Mouse (Mus musculus): ENCODE measurements around the gene Adamtsl1. TPM values are rescaled to one million over a fixed set of nuclear protein-coding genes. Genes with fewer than 3 reads are reported as not detected.

Gene Adamtsl1
- polyA plus RNA-seq, 1 experiment from 2014 or later = 11.5 TPM

GRCm38 (mm10) chr4:86406501-86407199, 892.7 kb downstream of the Adamtsl1 start:
- ATAC-seq (ENCODE audit: low FRiP score) = no peak
- H3K27ac ChIP-seq = no peak overlapping the region
- WGBS = 71% methylated on average over 7 of the region's 7 CpGs
- no peaks in the 10 kb centered on the region for H3K27me3 ChIP-seq (ENCODE audit: control insufficient read depth, insufficient read depth, low read length)
- H3K9ac ChIP-seq = no peak overlapping the region
- no peak overlapping the region for H3K4me2 ChIP-seq (replicated peaks)
- H3K9me3 ChIP-seq (ENCODE audit: control insufficient read depth, low read length) = no peaks in the 10 kb centered on the region
- H3K4me3 ChIP-seq (replicated peaks; ENCODE audit: low read length) = no peak overlapping the region
- H3K4me1 ChIP-seq (replicated peaks; ENCODE audit: control insufficient read depth, insufficient read depth, low read length) = no peaks in the 10 kb centered on the region
- DNase-seq (ENCODE audit: low spot score) = no peak
- H3K36me3 ChIP-seq (replicated peaks; ENCODE audit: control insufficient read depth, insufficient read depth) = no peaks in the 10 kb centered on the region

GRCm38 (mm10) chr4:86407200-86407527, 893.2 kb downstream of the Adamtsl1 start:
- ATAC-seq (ENCODE audit: low FRiP score) = no peak
- no peaks in the 10 kb centered on the region for H3K4me1 ChIP-seq (replicated peaks; ENCODE audit: control insufficient read depth, insufficient read depth, low read length)
- WGBS = 81% methylated on average over 3 of the region's 3 CpGs

GRCm38 (mm10) chr4:86408421-86408820, 894.4 kb downstream of the Adamtsl1 start:
- Histone ChIP-seq H3K27ac (no peak overlapping the region), H3K36me3 (replicated peaks; ENCODE audit: control insufficient read depth, insufficient read depth) (no peaks in the 10 kb centered on the region), H3K4me2 (replicated peaks) (no peak overlapping the region), H3K4me1 (replicated peaks; ENCODE audit: control insufficient read depth, insufficient read depth, low read length) (peaks cover 1% of the 10 kb centered on the region; the same call in 1 of the 2 replicates), H3K4me3 (replicated peaks; ENCODE audit: low read length) (no peak overlapping the region), H3K9ac (no peak overlapping the region), H3K27me3 (ENCODE audit: control insufficient read depth, insufficient read depth, low read length) (no peaks in the 10 kb centered on the region), H3K9me3 (ENCODE audit: control insufficient read depth, low read length) (no peaks in the 10 kb centered on the region)
- WGBS = 84% methylated on average over 9 of the region's 9 CpGs
- DNase-seq (ENCODE audit: low spot score) (no peak), ATAC-seq (ENCODE audit: low FRiP score) (no peak)

More at GRCm38 (mm10) chr4:86407200-86407527, 893.2 kb downstream of the Adamtsl1 start:
- no peaks in the 10 kb centered on the region for H3K9me3 ChIP-seq (ENCODE audit: control insufficient read depth, low read length)
- no peak overlapping the region for H3K27ac ChIP-seq
- no peak for DNase-seq (ENCODE audit: low spot score)
- no peak overlapping the region for H3K9ac ChIP-seq
- H3K36me3 ChIP-seq (replicated peaks; ENCODE audit: control insufficient read depth, insufficient read depth) = no peaks in the 10 kb centered on the region
- no peaks in the 10 kb centered on the region for H3K27me3 ChIP-seq (ENCODE audit: control insufficient read depth, insufficient read depth, low read length)
- H3K4me3 ChIP-seq (replicated peaks; ENCODE audit: low read length) = no peak overlapping the region
- H3K4me2 ChIP-seq (replicated peaks) = no peak overlapping the region

- DNase-seq (ENCODE audit: low spot score) = no peak
- peaks cover 4% of the 10 kb centered on the region; the same call in 1 of the 2 replicates for H3K4me1 ChIP-seq (replicated peaks; ENCODE audit: control insufficient read depth, insufficient read depth, low read length)
- H3K27me3 ChIP-seq (ENCODE audit: control insufficient read depth, insufficient read depth, low read length) = no peaks in the 10 kb centered on the region
- 98% methylated on average over 3 of the region's 3 CpGs for WGBS
- no peak overlapping the region for H3K9ac ChIP-seq
- H3K9me3 ChIP-seq (ENCODE audit: control insufficient read depth, low read length) = no peaks in the 10 kb centered on the region
- H3K4me3 ChIP-seq (replicated peaks; ENCODE audit: low read length) = no peak overlapping the region
- H3K36me3 ChIP-seq (replicated peaks; ENCODE audit: control insufficient read depth, insufficient read depth) = no peaks in the 10 kb centered on the region
- no peak overlapping the region for H3K4me2 ChIP-seq (replicated peaks)
- no peak overlapping the region for H3K27ac ChIP-seq
- no peak for ATAC-seq (ENCODE audit: low FRiP score)
These were observed 897.0 kb downstream of the Adamtsl1 start for GRCm38 (mm10) chr4:86410946-86411345.

GRCm38 (mm10) chr4:86413388-86413787, 899.4 kb downstream of the Adamtsl1 start:
- H3K36me3 ChIP-seq (replicated peaks; ENCODE audit: control insufficient read depth, insufficient read depth) = no peaks in the 10 kb centered on the region
- no peaks in the 10 kb centered on the region for H3K9me3 ChIP-seq (ENCODE audit: control insufficient read depth, low read length)
- no peak for ATAC-seq (ENCODE audit: low FRiP score)
- no peaks in the 10 kb centered on the region for H3K27me3 ChIP-seq (ENCODE audit: control insufficient read depth, insufficient read depth, low read length)
- no peak overlapping the region for H3K4me2 ChIP-seq (replicated peaks)
- peaks cover 9% of the 10 kb centered on the region; the same call in 1 of the 2 replicates for H3K4me1 ChIP-seq (replicated peaks; ENCODE audit: control insufficient read depth, insufficient read depth, low read length)
- no peak overlapping the region for H3K4me3 ChIP-seq (replicated peaks; ENCODE audit: low read length)
- 28% methylated on average over 3 of the region's 3 CpGs for WGBS
- no peak overlapping the region for H3K9ac ChIP-seq
- no peak overlapping the region for H3K27ac ChIP-seq
- no peak for DNase-seq (ENCODE audit: low spot score)

- Histone ChIP-seq H3K27ac (no peak overlapping the region), H3K27me3 (ENCODE audit: control insufficient read depth, insufficient read depth, low read length) (no peaks in the 10 kb centered on the region), H3K9me3 (ENCODE audit: control insufficient read depth, low read length) (no peaks in the 10 kb centered on the region), H3K4me3 (replicated peaks; ENCODE audit: low read length) (no peak overlapping the region), H3K36me3 (replicated peaks; ENCODE audit: control insufficient read depth, insufficient read depth) (no peaks in the 10 kb centered on the region), H3K4me1 (replicated peaks; ENCODE audit: control insufficient read depth, insufficient read depth, low read length) (peaks cover 9% of the 10 kb centered on the region; the same call in 1 of the 2 replicates), H3K4me2 (replicated peaks) (0 out of 2 replicates have a peak overlapping the region, but pooled peaks have one; percentile 11), H3K9ac (no peak overlapping the region)
- DNase-seq (ENCODE audit: low spot score) = peak; percentile 46
- peak; percentile 43; the same call in 1 of the 2 replicates for ATAC-seq (ENCODE audit: low FRiP score)
- whole genome bisulfite sequencing = 36% methylated on average over 15 of the region's 15 CpGs
These were observed 902.5 kb downstream of the Adamtsl1 start for GRCm38 (mm10) chr4:86416401-86417025.

GRCm38 (mm10) chr4:86422586-86422985, 908.6 kb downstream of the Adamtsl1 start:
- Histone ChIP-seq H3K9ac (no peak overlapping the region), H3K27ac (no peak overlapping the region), H3K36me3 (replicated peaks; ENCODE audit: control insufficient read depth, insufficient read depth) (no peaks in the 10 kb centered on the region), H3K4me1 (replicated peaks; ENCODE audit: control insufficient read depth, insufficient read depth, low read length) (no peaks in the 10 kb centered on the region), H3K4me3 (replicated peaks; ENCODE audit: low read length) (no peak overlapping the region), H3K27me3 (ENCODE audit: control insufficient read depth, insufficient read depth, low read length) (no peaks in the 10 kb centered on the region), H3K4me2 (replicated peaks) (no peak overlapping the region), H3K9me3 (ENCODE audit: control insufficient read depth, low read length) (no peaks in the 10 kb centered on the region)
- DNase-seq (ENCODE audit: low spot score) (no peak), ATAC-seq (ENCODE audit: low FRiP score) (no peak)
- WGBS = 74% methylated on average over 6 of the region's 6 CpGs

GRCm38 (mm10) chr4:86425581-86425980, 911.6 kb downstream of the Adamtsl1 start:
- DNase-seq (ENCODE audit: low spot score) (no peak), ATAC-seq (ENCODE audit: low FRiP score) (no peak)
- Histone ChIP-seq H3K36me3 (replicated peaks; ENCODE audit: control insufficient read depth, insufficient read depth) (no peaks in the 10 kb centered on the region), H3K27me3 (ENCODE audit: control insufficient read depth, insufficient read depth, low read length) (no peaks in the 10 kb centered on the region), H3K4me2 (replicated peaks) (no peak overlapping the region), H3K4me1 (replicated peaks; ENCODE audit: control insufficient read depth, insufficient read depth, low read length) (no peaks in the 10 kb centered on the region), H3K4me3 (replicated peaks; ENCODE audit: low read length) (no peak overlapping the region), H3K9ac (no peak overlapping the region), H3K27ac (no peak overlapping the region), H3K9me3 (ENCODE audit: control insufficient read depth, low read length) (no peaks in the 10 kb centered on the region)
- 77% methylated on average over 7 of the region's 7 CpGs for WGBS

GRCm38 (mm10) chr4:86426549-86426948, 912.6 kb downstream of the Adamtsl1 start:
- Histone ChIP-seq H3K27me3 (ENCODE audit: control insufficient read depth, insufficient read depth, low read length) (no peaks in the 10 kb centered on the region), H3K9ac (no peak overlapping the region), H3K27ac (no peak overlapping the region), H3K4me2 (replicated peaks) (no peak overlapping the region), H3K36me3 (replicated peaks; ENCODE audit: control insufficient read depth, insufficient read depth) (no peaks in the 10 kb centered on the region), H3K9me3 (ENCODE audit: control insufficient read depth, low read length) (no peaks in the 10 kb centered on the region), H3K4me1 (replicated peaks; ENCODE audit: control insufficient read depth, insufficient read depth, low read length) (no peaks in the 10 kb centered on the region), H3K4me3 (replicated peaks; ENCODE audit: low read length) (no peak overlapping the region)
- WGBS = 37% methylated on average over 11 of the region's 11 CpGs
- DNase-seq (ENCODE audit: low spot score) (no peak), ATAC-seq (ENCODE audit: low FRiP score) (0 out of 2 replicates have a peak, but pooled peaks have one; percentile 8)

Measured in hindbrain, embryonic 14.5 days (tissue).